Comparison of ENCODE assay signal across 8 mouse cellular contexts in the genomic region with DNA sequence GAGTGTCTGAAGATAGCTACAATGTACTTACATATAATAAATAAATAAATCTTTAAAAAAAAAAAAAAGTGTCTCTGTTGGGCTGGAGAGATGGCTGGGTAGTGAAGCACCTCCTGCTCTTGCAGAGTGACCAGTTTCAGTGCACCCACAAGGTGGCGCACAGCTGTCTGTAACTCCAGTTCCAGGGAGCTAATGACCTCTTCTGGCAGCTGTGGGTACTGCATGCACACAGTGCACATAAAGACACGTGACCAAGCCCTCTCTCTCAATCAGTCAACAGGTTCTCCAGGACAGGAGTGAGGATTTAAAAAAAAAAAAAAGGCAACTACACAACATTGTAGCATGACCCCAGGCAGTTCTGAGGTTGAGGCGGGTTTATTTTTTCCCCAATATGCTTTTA. TPM values are rescaled to one million over a fixed set of nuclear protein-coding genes. Genes with fewer than 3 reads are reported as not detected.
A peak's percentile ranks its signal among the peaks of the same experiment; 100 is the strongest.
DNase-seq lines count a peak whose midpoint lies in the region; ATAC-seq and TF ChIP-seq lines count a peak whose summit lies in the region.
"Had no signal": no experiment of that assay in that cellular context is flagged by ENCODE, and none has a peak within 500 bp of the region (broad histone marks: within the 10 kb centered on the region; RNA-seq: fewer than 3 reads in every experiment).

No protein-coding gene starts in this region.

- no peak for ATAC-seq in kidney, postnatal 0 days (replicated peaks; ENCODE audit: low FRiP score, low read depth)
- no peak for ATAC-seq in lung, embryonic 14.5 days (ENCODE audit: insufficient read depth)

- H3K4me1 ChIP-seq in kidney, postnatal 0 days (replicated peaks; ENCODE audit: insufficient read depth, low read length): no peaks in the 10 kb centered on the region
- no peaks in the 10 kb centered on the region for H3K4me1 ChIP-seq in CH12.LX (ENCODE audit: control insufficient read depth in 1 of 2, insufficient read depth in 2 of 2)
- no peaks in the 10 kb centered on the region for H3K4me1 ChIP-seq in lung, embryonic 14.5 days (ENCODE audit: insufficient read depth)
- H3K4me1 ChIP-seq in thymus, adult 2 months (replicated peaks; ENCODE audit: control insufficient read depth, insufficient read depth, low read length): no peaks in the 10 kb centered on the region
- H3K4me1 ChIP-seq: neural tube, embryonic 13.5 days had no signal

- no peaks in the 10 kb centered on the region for H3K36me3 ChIP-seq in kidney, postnatal 0 days (ENCODE audit: insufficient read depth, low read length)
- H3K36me3 ChIP-seq in CH12.LX (replicated peaks in 1 of 2; ENCODE audit: control insufficient read depth in 1 of 2, insufficient read depth in 1 of 2, low read length in 1 of 2): no peaks in the 10 kb centered on the region
- no peaks in the 10 kb centered on the region for H3K36me3 ChIP-seq in lung, embryonic 14.5 days (ENCODE audit: insufficient read depth)
- no peaks in the 10 kb centered on the region for H3K36me3 ChIP-seq in thymus, adult 2 months (ENCODE audit: control insufficient read depth, insufficient read depth, low read length)
- H3K36me3 ChIP-seq: neural tube, embryonic 13.5 days had no signal

- no peak for TF ChIP-seq POLR2A in CH12.LX (IDR thresholded peaks at IDR 0.05; ENCODE audit: low read depth, low read length)
- TF ChIP-seq POLR2A in thymus, adult 2 months (IDR thresholded peaks at IDR 0.05; ENCODE audit: control insufficient read depth, extremely low read depth, insufficient read depth, low read length, poor library complexity): no peak

- no peak overlapping the region for H3K4me3 ChIP-seq in kidney, postnatal 0 days (replicated peaks; ENCODE audit: low read depth, low read length)
- H3K4me3 ChIP-seq in CH12.LX (replicated peaks in 1 of 3; ENCODE audit: low read depth in 2 of 3, low read length in 2 of 3, poor library complexity in 1 of 3): no peak overlapping the region
- no peak overlapping the region for H3K4me3 ChIP-seq in lung, embryonic 14.5 days (ENCODE audit: low read depth, low read length)
- H3K4me3 ChIP-seq in thymus, adult 2 months (ENCODE audit: control insufficient read depth, insufficient read depth, low read length): no peak overlapping the region
- H3K4me3 ChIP-seq: neural tube, embryonic 13.5 days had no signal

- in situ Hi-C loops in CH12.LX (cut with MboI; ENCODE audit: low pct_ligation_motif_present, low pct_unique_long_range_greater_than_20kb, low sequenced_read_pairs): no loop called here

- TF ChIP-seq CTCF in kidney, postnatal 0 days (IDR thresholded peaks at IDR 0.05; ENCODE audit: low read depth): peak; percentile 63
- peak; percentile 21 to 95; a peak in 3 of 4 replicates for TF ChIP-seq CTCF in CH12.LX (conservative IDR thresholded peaks at IDR 0.05 in 1 of 2, IDR thresholded peaks at IDR 0.05 in 1 of 2; ENCODE audit: low read depth in 2 of 2, low read length in 2 of 2)
- peak; percentile 69 for TF ChIP-seq CTCF in lung, embryonic 14.5 days (IDR thresholded peaks at IDR 0.05; ENCODE audit: low read depth)
- TF ChIP-seq CTCF in thymus, adult 2 months (IDR thresholded peaks at IDR 0.05; ENCODE audit: borderline replicate concordance, control insufficient read depth, extremely low read depth, insufficient read depth, low read length, poor library complexity): no peak

- H3K79me2 ChIP-seq in CH12.LX (replicated peaks; ENCODE audit: control insufficient read depth, extremely low read depth, insufficient read depth, poor library complexity, severe bottlenecking): no peaks in the 10 kb centered on the region

- dilution Hi-C loops in CH12.LX (cut with MboI; ENCODE audit: extremely low pct_ligation_motif_present, extremely low pct_unique_long_range_greater_than_20kb, low sequenced_read_pairs): no loop called here

- no peaks in the 10 kb centered on the region for H3K27me3 ChIP-seq in kidney, postnatal 0 days (ENCODE audit: insufficient read depth, low read length)
- H3K27me3 ChIP-seq in CH12.LX (replicated peaks): no peaks in the 10 kb centered on the region
- H3K27me3 ChIP-seq in lung, embryonic 14.5 days (ENCODE audit: insufficient read depth, low read length): no peaks in the 10 kb centered on the region
- no peaks in the 10 kb centered on the region for H3K27me3 ChIP-seq in thymus, adult 2 months (ENCODE audit: control insufficient read depth, insufficient read depth, low read length)
- H3K27me3 ChIP-seq: neural tube, embryonic 13.5 days had no signal

- WGBS in kidney, postnatal 0 days: 87% methylated on average over 3 of the region's 3 CpGs
- WGBS in lung, embryonic 14.5 days: 80% methylated on average over 3 of the region's 3 CpGs
- WGBS in thymus, adult 2 months: 94% methylated on average over 3 of the region's 3 CpGs

- no peak overlapping the region for H3K27ac ChIP-seq in kidney, postnatal 0 days
- no peak overlapping the region for H3K27ac ChIP-seq in CH12.LX (ENCODE audit: insufficient read depth, low read depth)
- no peak overlapping the region for H3K27ac ChIP-seq in lung, embryonic 14.5 days (ENCODE audit: low read depth)
- H3K27ac ChIP-seq in thymus, adult 2 months (ENCODE audit: control insufficient read depth, insufficient read depth, low read length): no peak overlapping the region
- H3K27ac ChIP-seq: neural tube, embryonic 13.5 days had no signal

- peak; percentile 14 for DNase-seq in kidney, postnatal 0 days (ENCODE audit: low spot score)
- DNase-seq in kidney, adult 11 months: no peak
- DNase-seq in CH12.LX (ENCODE audit: extremely low read depth) (peak; percentile 71), ZHBTc4 (ENCODE audit: low read depth, low spot score) (peak; percentile 96)
- DNase-seq in lung, embryonic 14.5 days: peak; percentile 56
- peak; percentile 51 for DNase-seq in thymus, adult 2 months
- no peak for DNase-seq in frontal cortex, adult 2 months (ENCODE audit: extremely low spot score in 1 of 2, low spot score in 1 of 2)

- no peaks in the 10 kb centered on the region for H3K9me3 ChIP-seq in kidney, postnatal 0 days (replicated peaks; ENCODE audit: low read length)
- peaks cover 4% of the 10 kb centered on the region for H3K9me3 ChIP-seq in CH12.LX (replicated peaks; ENCODE audit: low read length)
- no peaks in the 10 kb centered on the region for H3K9me3 ChIP-seq in lung, embryonic 14.5 days (ENCODE audit: low read depth, low read length)
- H3K9me3 ChIP-seq: neural tube, embryonic 13.5 days had no signal

- TF ChIP-seq RAD21 in CH12.LX (IDR thresholded peaks at IDR 0.05; ENCODE audit: low read depth, low read length): peak; percentile 30

- TF ChIP-seq EP300 in CH12.LX (IDR thresholded peaks at IDR 0.05; ENCODE audit: low read length): no peak

- no peak overlapping the region for H3K4me2 ChIP-seq in kidney, postnatal 0 days (ENCODE audit: low read length)
- no peak overlapping the region for H3K4me2 ChIP-seq in CH12.LX (ENCODE audit: insufficient read depth, low read depth, poor library complexity, severe bottlenecking)
- H3K4me2 ChIP-seq in lung, embryonic 14.5 days: no peak overlapping the region
- H3K4me2 ChIP-seq: neural tube, embryonic 13.5 days had no signal

- no peak overlapping the region for H3K9ac ChIP-seq in kidney, postnatal 0 days (ENCODE audit: low read depth, low read length)
- H3K9ac ChIP-seq in CH12.LX (ENCODE audit: insufficient read depth, low read depth): no peak overlapping the region
- no peak overlapping the region for H3K9ac ChIP-seq in lung, embryonic 14.5 days
- H3K9ac ChIP-seq: neural tube, embryonic 13.5 days had no signal

TF ChIP-seq in CH12.LX, 34 proteins besides CTCF, POLR2A, EP300 and RAD21:
- TF ChIP-seq TBP (conservative IDR thresholded peaks at IDR 0.05; ENCODE audit: low read depth, low read length) (no peak), ZMIZ1 (IDR thresholded peaks at IDR 0.05; ENCODE audit: low read depth, low read length) (no peak), SIN3A (IDR thresholded peaks at IDR 0.05; ENCODE audit: low read length) (no peak), USF2 (conservative IDR thresholded peaks at IDR 0.05; ENCODE audit: low read depth, low read length) (0 out of 2 replicates have a peak, but pooled peaks have one; percentile 22), RCOR1 (conservative IDR thresholded peaks at IDR 0.05; ENCODE audit: low read depth, low read length) (no peak), NELFE (IDR thresholded peaks at IDR 0.05; ENCODE audit: low read depth, low read length) (0 out of 2 replicates have a peak, but pooled peaks have one; percentile 16), ELF1 (IDR thresholded peaks at IDR 0.05; ENCODE audit: low read depth, low read length) (no peak), JUND (conservative IDR thresholded peaks at IDR 0.05; ENCODE audit: low read depth, low read length) (no peak), USF1 (IDR thresholded peaks at IDR 0.05; ENCODE audit: low read depth, low read length) (peak; percentile 15; the same call in 1 of the 2 replicates), MAX (IDR thresholded peaks at IDR 0.05; ENCODE audit: low read length) (no peak), SMC3 (IDR thresholded peaks at IDR 0.05; ENCODE audit: low read depth, low read length) (peak; percentile 44), PAX5 (IDR thresholded peaks at IDR 0.05; ENCODE audit: low read length) (no peak)

RNA-seq across cellular contexts. Expression of a gene that starts 17.8 kb away (rescaled TPM):
- polyA plus RNA-seq in kidney, postnatal 0 days (2015; fragmentation: Nextera tagmentation; extraction: Ambion mirVana): 17.0 and 20.1 TPM in 2 replicates
- total RNA-seq in CH12.LX (2012; rRNA removed) (6.0 and 6.9 TPM in 2 replicates), CH12.LX (2014; rRNA removed) (9.4 and 10.1 TPM in 2 replicates)
- polyA plus RNA-seq in CH12.LX (2012; ENCODE audit: insufficient read length, low read depth): 7.1 and 8.8 TPM in 2 replicates
- polyA plus RNA-seq in lung, embryonic 14.5 days (2014; fragmentation: Nextera tagmentation; extraction: Ambion mirVana): 23.5 and 24.9 TPM in 2 replicates
- polyA plus RNA-seq in thymus, adult 2 months (2012; rRNA removed): 7.4 and 9.2 TPM in 2 replicates
- 15.8 and 17.4 TPM in 2 replicates for polyA plus RNA-seq in frontal cortex, adult 2 months (2012; rRNA removed)

Comparison
In these comparisons a context has a peak if more than half of its experiments do, and no peak if none do; other contexts are left out.
1. DNase-seq: peak in kidney, postnatal 0 days (single experiment), CH12.LX (single experiment), ZHBTc4 (single experiment), lung, embryonic 14.5 days (single experiment) and thymus, adult 2 months (single experiment); none in kidney, adult 11 months (single experiment) and frontal cortex, adult 2 months (0 of 2).